Mouse (Mus musculus): ENCODE results near the gene Slc16a5.

DNA sequence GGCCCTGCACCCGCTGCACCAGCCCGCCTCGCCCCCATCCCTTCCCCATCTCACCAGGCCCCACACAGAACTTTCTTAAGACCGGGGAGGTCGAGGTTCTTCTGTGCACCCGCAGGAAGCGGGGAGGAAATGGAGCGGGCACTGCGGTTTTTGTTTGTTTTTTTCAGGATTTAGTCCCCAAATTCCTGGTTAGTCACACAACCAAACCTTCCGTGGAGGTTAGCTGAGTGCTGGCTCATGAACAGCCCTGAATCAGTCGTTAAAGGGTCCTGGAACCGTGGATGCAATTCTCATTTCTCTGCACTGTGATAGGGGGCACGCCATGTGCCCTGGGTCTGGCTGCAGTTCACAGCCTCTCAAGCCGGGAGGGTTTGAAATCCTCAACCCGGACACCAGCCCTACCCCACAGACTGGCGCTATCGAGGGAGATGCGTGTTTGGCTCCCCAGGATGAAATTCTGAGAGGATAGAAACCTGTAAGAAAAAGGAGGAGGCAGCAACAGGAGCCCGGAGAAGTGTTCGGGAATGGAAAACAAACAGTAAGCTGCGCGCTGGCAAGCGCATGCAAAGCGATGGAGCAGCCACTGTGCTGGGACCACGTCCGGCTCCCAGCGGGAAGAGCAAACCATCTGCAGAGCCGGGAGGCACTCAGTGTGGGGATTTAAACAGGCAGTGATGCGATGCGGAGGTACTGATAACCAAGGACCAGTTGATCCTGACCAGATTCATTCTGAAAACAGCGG, 26.5 kb upstream of the Slc16a5 start:
- TF ChIP-seq POLR2A (IDR thresholded peaks at IDR 0.05; ENCODE audit: insufficient read length, low read depth) (no peak), POLR2AphosphoS2 (IDR thresholded peaks at IDR 0.05; ENCODE audit: insufficient read length, low read depth) (no peak), TCF12 (IDR thresholded peaks at IDR 0.05; ENCODE audit: insufficient read depth, poor library complexity, severe bottlenecking) (no peak), E2F4 (IDR thresholded peaks at IDR 0.05; ENCODE audit: insufficient read depth) (no peak), USF1 (IDR thresholded peaks at IDR 0.05; ENCODE audit: low read depth) (no peak)

Data from myocyte (in vitro differentiated cells).